Mouse (Mus musculus) CD4-positive, CD25-positive, alpha-beta regulatory T cell, adult 4 months (primary cell): ENCODE results near the gene Fam219a. TPM values are rescaled to one million over a fixed set of nuclear protein-coding genes. Genes with fewer than 3 reads are reported as not detected.

Source experiments
- ATAC-seq: one replicate; pipeline ENCODE4 v1.8.0; 2017
- polyA plus RNA-seq, 2 experiments: library from polyadenylated mRNA; unstranded; fragments of 100-300 nt; shearing (Covaris generic); gene quantifications; one replicate each; pipeline ENCODE4 v1.2.1; 2017

Fam219a gene
- polyA plus RNA-seq, 2 experiments from 2014 or later, result 0.52 to 0.56 TPM

- ATAC-seq, result no peak
Measured at GRCm38 (mm10) chr4:41504325-41504724, 65.0 kb downstream of the Fam219a start.

GRCm38 (mm10) chr4:41502986-41503412, 66.3 kb downstream of the Fam219a start, which contains the start of gene AI464131:
Gene AI464131, minus strand, starts transcription at chr4:41503076.
- peak; percentile 59 for ATAC-seq

GRCm38 (mm10) chr4:41502171-41502940, 67.0 kb downstream of the Fam219a start:
- ATAC-seq, result no peak

- no peak for ATAC-seq
Measured at GRCm38 (mm10) chr4:41500787-41501186, 68.6 kb downstream of the Fam219a start.

GRCm38 (mm10) chr4:41499619-41500018, 69.7 kb downstream of the Fam219a start:
- ATAC-seq, result no peak

- ATAC-seq, result no peak
Measured at GRCm38 (mm10) chr4:41498921-41499391, 70.4 kb downstream of the Fam219a start.

GRCm38 (mm10) chr4:41497995-41498845, 71.1 kb downstream of the Fam219a start:
- ATAC-seq, result no peak

- ATAC-seq, result no peak
Measured at GRCm38 (mm10) chr4:41497579-41497978, 71.8 kb downstream of the Fam219a start.

- ATAC-seq, result no peak
Measured at GRCm38 (mm10) chr4:41497046-41497445, 72.3 kb downstream of the Fam219a start.

- no peak for ATAC-seq
Measured at GRCm38 (mm10) chr4:41495850-41496249, 73.5 kb downstream of the Fam219a start.

GRCm38 (mm10) chr4:41495076-41495475, 74.3 kb downstream of the Fam219a start:
- ATAC-seq, result no peak

GRCm38 (mm10) chr4:41494378-41494777, 75.0 kb downstream of the Fam219a start:
- ATAC-seq, result no peak

- ATAC-seq, result no peak
Measured at GRCm38 (mm10) chr4:41493464-41494116, 75.7 kb downstream of the Fam219a start.

- no peak for ATAC-seq
Measured at GRCm38 (mm10) chr4:41492951-41493350, 76.4 kb downstream of the Fam219a start.

- no peak for ATAC-seq
Measured at GRCm38 (mm10) chr4:41481601-41482017, 87.7 kb downstream of the Fam219a start.

GRCm38 (mm10) chr4:41480254-41480653, 89.1 kb downstream of the Fam219a start:
- no peak for ATAC-seq

- ATAC-seq, result no peak
Measured at GRCm38 (mm10) chr4:41479456-41479804, 89.9 kb downstream of the Fam219a start.

GRCm38 (mm10) chr4:41478751-41479455, 90.4 kb downstream of the Fam219a start:
- ATAC-seq, result no peak

- no peak for ATAC-seq
Measured at GRCm38 (mm10) chr4:41477648-41478160, 91.6 kb downstream of the Fam219a start.

GRCm38 (mm10) chr4:41471384-41471689, 98.0 kb downstream of the Fam219a start:
- no peak for ATAC-seq

- no peak for ATAC-seq
Measured at GRCm38 (mm10) chr4:41470684-41471383, 98.5 kb downstream of the Fam219a start.
